Mouse (Mus musculus): ENCODE measurements around the gene Coro6.

Gene Coro6

DNA sequence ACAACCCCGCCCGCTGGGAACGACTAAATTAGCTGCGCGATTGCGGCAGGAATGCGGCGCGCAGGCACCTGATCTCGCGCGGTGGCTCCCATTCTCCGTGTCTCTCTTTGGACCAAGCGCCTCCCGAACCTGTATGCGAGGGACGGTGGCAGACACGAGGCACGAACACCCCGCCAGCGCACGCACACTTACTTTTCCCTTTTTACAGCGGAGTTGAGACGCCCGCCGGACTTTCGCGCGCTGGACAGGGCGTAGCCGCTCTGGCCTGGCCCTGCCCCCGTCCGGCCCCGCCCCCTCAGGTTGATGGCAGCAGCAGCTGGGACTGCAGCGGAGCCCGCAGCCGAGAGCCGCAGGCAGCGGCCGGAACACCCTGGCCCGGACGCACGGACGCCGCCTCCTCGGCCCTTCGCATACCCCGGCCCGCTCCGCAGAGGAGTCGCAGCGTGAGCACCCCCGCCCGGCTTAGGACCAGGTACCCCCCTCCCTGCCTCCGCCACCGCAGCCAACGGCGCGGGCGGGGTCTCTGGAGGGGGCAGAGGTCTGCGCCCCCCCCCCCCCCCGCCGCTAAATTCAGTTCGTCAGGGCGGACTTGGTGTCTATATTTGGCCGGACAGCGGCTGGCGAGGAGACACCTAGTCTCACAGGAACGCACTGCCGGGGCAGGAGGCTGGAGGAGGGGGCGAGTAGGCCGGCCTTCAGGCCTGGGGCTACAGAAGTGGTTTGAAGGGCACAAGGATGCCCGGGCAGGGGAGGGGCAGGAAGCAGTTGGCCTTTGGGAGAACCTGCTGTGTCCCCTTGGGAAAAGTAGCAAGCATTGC lies at the start of gene Coro6:
Gene Coro6 (plus strand): TSS at position 129 of the 818 bp plus-strand sequence.
- DNase-seq (ENCODE audit: low spot score): no peak

- no peak for DNase-seq (ENCODE audit: low spot score)
These were observed 47.9 kb upstream of the Coro6 start for GRCm38 (mm10) chr11:77414141-77414839.

DNA sequence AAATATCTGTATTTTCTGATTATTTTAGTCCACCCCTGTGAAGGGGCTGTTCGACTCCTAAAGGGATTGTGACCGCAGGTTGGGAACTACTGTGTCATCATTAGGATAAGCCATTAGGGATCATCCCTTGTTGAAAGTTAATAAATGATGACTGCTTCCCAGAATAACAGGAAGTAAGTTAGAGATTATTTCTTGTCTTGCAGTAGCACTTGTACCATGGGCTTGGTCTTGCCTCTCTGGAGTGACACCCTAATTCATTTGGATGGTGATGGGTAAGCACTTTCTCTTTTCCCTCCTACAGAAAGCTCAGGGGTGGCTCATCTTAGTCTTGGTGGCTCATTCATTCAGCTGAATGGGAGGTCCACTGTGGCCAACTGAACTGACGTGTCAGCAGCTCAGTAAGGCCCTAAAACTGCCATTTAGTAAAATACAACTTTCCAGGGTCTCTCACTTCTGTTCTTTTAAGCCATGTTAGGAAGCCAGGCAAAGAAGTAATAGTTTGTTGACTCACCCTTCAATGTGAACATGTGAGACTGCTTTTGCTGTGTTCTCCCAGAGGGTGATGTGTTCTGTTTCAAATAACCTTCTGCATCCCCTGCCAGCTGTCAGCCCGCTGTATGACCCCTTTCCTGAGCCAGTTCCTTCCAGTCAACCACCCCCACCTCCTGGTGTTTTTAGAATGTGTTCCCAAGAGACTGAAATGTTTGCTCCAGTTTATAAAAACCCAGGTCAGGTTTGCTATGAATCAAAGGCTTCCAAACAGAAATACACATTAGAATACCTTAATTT lies 45.8 kb upstream of the Coro6 start:
- DNase-seq (ENCODE audit: low spot score): no peak

DNA sequence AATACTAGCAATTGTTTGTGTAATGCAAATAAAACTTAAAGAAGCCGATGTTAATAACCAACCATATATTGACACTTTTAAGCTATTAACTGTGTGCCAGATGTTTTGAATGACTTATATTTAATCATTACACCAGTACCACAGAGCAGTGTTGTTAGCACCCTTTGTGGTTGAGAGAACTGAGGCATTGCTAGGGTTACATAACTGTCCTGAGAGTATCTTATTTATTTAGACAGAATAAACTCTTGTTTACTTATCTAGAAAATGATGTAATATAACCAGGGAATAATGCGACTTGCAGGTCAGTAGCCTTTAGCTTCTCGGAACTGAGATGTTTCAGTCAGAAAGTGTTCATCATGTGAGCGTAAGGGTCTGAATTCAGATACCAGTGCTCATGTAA lies 44.2 kb upstream of the Coro6 start:
- DNase-seq (ENCODE audit: low spot score): no peak

DNA sequence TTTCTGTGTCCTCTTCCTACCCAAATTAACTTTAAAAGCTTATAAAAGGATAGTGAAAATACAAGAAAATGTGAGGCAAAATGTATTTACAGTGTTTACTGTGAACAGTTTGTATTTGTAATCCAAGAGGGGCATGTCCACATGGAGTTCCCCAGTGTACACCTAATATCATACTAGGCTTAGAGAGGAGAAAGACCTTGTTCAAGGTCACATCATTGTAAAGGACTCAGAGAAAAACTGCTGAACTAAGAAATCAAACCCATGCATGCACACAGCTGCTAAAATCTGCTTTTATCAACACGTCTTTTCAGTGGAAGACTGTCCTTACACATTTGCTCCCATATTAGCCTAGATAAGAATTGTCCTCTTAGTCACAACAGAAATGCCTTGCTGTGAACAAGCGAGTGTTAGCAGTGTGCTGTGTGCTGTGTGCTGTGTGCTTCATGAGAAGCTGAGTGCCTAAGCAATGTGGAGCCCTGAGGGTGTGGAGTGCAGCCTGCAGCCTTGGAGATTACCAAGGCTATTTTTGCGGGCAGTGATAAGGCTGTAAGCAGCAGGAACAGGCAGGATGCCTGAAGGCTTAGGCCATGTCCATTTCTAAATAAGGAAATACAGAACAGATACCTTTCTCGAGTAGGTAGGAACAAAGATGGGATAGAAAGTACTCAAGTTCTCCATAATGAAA lies 38.9 kb upstream of the Coro6 start:
- DNase-seq (ENCODE audit: low spot score): peak; percentile 34

- DNase-seq (ENCODE audit: low spot score): no peak
These were observed 33.8 kb upstream of the Coro6 start for GRCm38 (mm10) chr11:77428446-77428845.

- DNase-seq (ENCODE audit: low spot score): no peak
These were observed 25.2 kb upstream of the Coro6 start for GRCm38 (mm10) chr11:77437026-77437425.

- no peak for DNase-seq (ENCODE audit: low spot score)
These were observed 22.1 kb upstream of the Coro6 start for GRCm38 (mm10) chr11:77440081-77440480.

- DNase-seq (ENCODE audit: low spot score): no peak
These were observed 21.2 kb upstream of the Coro6 start for GRCm38 (mm10) chr11:77441020-77441419.

DNA sequence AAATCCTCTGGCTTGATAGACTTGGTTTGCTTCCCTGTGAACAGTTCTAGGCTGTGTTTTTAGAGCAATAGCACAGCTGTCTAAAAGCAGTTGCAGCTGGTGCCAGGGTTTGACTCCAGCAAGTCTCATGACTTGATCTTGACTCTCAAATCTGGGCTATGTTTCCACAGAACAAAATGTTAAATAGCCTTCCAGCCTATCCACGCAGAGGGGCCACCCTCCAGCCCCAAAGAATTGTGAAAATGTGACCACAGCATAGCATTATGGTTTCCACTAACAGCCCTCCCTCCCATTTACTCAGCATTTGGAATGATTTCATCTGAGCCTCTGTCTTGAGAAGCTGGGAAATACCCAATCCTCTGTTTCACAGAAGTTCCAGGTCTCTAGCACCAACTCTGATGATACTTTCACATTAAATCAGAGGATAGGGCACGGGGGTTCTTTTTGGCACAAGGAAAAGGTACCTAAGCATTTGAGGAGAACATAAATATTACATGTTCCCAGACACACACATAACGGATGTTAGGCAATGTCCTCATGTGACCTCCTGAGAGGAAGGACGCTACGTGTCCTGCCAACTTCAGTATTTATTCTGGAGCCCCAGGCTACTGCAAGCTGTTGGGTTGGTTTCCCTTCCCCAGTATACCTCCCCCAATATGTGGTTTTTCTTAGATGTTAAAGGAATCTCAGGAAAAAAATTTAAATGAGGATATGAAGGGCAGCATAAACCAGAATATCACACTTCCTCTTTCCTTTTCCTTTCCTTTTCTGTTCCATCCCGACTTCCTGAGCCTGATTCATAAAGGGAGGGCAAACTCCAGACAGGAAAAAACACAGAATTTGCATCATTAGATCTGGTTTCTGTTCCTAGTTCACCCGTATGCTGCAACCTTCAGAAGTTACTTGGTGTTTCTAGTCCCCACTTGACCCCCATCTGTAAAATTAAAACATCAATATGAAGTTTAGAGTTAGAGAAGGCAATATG lies 19.7 kb upstream of the Coro6 start:
- DNase-seq (ENCODE audit: low spot score): no peak

DNA sequence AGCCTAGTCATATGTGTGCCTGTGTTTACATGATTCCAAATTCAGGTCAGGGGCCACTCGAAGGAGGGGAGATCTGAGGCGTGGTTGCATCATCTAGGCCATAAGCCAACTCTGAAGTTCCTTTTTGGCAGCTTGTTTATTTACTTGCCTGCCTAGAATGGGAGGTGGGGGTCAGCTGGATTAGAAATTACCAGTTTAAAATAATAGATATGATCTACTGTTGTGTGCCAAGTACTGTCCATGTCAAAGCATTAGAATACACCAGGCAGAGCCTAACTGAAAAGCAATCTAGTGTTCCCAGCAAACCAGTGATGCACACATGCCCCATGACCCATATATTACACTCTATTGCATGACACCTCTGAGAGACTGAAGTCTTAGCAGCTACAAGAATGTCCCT lies 17.3 kb upstream of the Coro6 start:
- DNase-seq (ENCODE audit: low spot score): no peak

GRCm38 (mm10) chr11:77446628-77447041 lies 15.6 kb upstream of the Coro6 start:
- DNase-seq (ENCODE audit: low spot score): peak; percentile 34

DNA sequence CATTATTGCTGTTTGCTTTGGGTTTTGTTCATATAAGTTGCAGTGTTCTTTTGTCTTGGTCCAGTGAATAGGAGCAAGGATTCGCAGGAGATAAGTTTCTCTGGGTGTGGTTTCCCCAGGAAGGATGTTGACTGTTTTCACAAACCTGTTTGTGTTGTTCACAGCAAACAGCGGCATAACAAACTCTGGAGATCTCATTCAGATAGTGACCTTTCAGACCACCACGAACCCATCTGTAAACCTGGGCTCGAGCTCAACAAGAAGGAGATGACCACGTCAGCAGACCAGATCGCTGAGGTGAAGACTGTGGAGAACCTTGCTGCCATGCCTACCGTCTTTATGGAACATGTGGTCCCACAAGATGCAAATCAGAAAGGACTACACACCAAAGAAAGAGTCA lies 13.0 kb upstream of the Coro6 start:
- no peak for DNase-seq (ENCODE audit: low spot score)

DNA sequence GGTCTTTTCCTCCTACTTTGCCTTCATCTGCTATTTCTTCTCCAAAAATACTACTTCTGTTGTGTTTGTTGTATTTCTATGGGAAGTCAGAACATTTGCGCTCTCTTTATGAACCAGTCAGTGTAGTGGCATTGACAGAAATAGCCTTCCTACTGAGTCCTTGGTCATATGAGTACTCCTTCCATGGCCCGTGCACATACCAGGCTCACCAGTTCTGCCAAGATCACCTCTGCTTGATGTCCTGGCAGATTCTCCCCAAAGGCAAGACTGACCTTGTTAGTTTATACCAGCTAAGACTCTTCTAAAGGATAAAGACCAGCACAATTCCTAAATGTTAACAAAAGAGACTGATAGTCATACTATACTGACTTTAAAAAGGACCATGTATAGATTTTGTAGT lies 10.5 kb upstream of the Coro6 start:
- DNase-seq (ENCODE audit: low spot score): no peak

DNA sequence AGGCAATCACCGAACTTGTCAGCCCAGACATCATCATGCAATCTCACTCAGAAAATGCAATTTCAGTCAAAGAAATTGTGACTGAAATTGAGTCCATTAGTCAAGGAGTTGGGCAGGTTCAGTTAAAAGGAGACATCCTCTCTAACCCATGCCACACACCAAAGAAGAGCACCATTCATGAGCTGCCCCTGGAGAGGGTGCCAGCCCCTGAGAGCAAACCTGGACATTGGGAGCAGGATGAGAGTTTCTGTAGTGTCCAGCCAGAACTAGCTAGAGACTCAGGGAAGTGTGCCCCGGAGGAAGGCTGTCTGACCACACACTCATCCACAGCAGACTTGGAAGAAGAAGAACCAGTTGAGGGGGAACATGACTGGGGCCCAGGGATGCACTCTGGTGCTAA lies 8.8 kb upstream of the Coro6 start:
- no peak for DNase-seq (ENCODE audit: low spot score)

DNA sequence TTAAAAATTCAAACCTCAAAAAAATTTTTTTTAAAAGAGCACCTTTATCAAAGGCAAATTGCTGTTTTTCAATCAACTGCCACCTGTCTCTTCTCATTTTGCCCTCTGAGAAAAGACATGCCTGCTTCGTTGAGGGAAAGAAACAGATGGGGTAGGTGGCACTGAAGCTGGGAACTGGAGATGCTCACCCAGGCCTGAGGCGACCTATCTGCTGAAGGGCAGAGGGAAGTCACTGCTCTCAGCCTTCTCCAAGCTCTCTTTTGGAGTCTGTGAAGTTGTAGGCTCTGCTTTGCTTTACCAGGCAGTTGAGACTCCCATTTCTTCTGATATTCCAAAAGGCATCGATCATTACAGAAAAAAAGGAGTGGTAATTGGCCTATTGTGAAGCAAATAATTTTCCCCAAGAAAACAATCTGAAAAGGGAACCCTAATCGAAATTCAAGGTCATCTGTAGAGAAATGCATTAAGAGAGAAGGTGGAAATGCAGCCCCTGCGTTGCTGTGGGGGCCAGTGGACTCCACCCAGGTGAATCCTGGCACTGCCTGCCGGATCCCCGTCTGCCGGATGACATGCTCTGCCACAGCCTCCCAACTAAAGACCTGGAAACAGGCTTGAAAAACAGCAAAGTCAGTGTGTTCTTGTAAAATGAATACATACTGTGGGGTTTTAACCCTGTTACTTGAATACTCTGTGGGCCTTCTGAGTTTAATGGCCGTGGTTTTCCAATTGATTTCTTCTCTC lies 6.3 kb upstream of the Coro6 start:
- no peak for DNase-seq (ENCODE audit: low spot score)

DNA sequence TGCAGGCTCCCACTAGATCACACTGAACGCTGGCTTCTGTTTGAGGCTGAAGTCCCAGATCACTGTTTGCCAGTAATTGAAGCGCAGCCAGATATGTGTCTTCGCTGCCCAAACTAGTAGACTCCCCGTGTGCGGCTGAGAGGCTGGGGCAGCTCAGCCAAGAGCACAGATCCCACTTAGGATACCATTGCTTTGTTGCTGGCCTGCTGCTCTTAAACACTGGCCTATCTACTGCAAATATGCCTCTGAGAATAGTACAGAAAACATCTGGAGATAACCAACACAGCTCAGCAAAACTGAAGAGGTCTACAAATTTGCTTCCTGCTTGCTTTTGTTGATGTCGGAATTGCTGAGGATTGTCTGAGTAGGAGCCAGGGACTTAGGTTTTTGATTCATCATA lies 5.3 kb upstream of the Coro6 start:
- no peak for DNase-seq (ENCODE audit: low spot score)

GRCm38 (mm10) chr11:77461856-77462255 lies 355 bp upstream of the Coro6 start:
- DNase-seq (ENCODE audit: low spot score): no peak

DNA sequence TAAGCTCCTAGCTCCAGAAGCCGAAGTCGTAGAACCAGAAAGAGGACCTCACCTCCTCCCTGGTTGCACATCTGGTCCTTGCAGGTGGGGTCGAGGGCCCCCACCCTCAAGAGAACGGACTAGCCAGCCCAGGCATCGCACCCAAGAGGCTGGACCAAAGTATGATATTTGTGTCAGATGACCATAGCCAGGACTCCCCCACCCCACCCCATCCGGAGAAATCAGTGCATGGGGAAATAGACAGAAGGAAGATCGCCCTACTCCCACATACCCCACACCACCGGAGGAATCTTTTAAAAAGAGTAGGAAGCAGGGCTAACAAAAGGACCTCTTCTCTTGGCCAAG lies 862 bp downstream of the Coro6 start:
- DNase-seq (ENCODE audit: low spot score): no peak

DNA sequence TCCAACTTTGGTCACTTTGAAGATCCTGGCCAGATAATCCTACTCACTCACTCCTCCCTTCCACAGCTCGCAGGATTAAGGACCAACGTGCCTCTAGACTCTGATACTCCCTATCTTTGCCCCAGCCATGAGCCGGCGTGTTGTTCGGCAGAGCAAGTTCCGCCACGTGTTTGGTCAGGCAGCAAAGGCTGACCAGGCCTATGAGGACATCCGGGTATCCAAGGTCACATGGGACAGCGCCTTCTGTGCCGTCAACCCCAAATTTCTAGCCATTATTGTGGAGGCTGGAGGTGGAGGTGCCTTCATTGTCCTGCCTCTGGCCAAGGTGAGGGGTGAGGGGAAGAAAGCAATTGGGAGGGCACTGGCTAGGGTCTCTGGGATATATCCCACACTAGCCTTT lies 1.6 kb downstream of the Coro6 start:
- no peak for DNase-seq (ENCODE audit: low spot score)

All from spleen, adult 12 weeks (tissue).